Mouse (Mus musculus) testis, adult 2 months (tissue): Measurements from ENCODE around the gene Aagab. TPM values are rescaled to one million over a fixed set of nuclear protein-coding genes. Genes with fewer than 3 reads are reported as not detected.

Experiments
- H3K27ac ChIP-seq: fragments of 200-500 bp; 2 replicates; pipeline ENCODE4 v1.5.1; 2012; ENCODE audit warnings: low read depth, low read length; ENCODE audit not compliant: control insufficient read depth, insufficient read depth
- H3K27me3 ChIP-seq: fragments of 200-500 bp; 2 replicates; pipeline ENCODE4 v1.6.1; 2012; ENCODE audit warnings: mild to moderate bottlenecking, low read length, moderate library complexity; ENCODE audit not compliant: control insufficient read depth, insufficient read depth
- H3K36me3 ChIP-seq: fragments of 200-500 bp; 2 replicates; pipeline ENCODE4 v1.6.1; 2012; ENCODE audit warnings: mild to moderate bottlenecking, low read length; ENCODE audit not compliant: control insufficient read depth, insufficient read depth
- H3K4me1 ChIP-seq: fragments of 200-500 bp; 2 replicates; pipeline ENCODE4 v1.6.1; 2012; ENCODE audit warnings: low read length; ENCODE audit not compliant: control insufficient read depth, insufficient read depth
- H3K4me3 ChIP-seq: fragments of 200-500 bp; 2 replicates; pipeline ENCODE4 v1.5.1; 2012; ENCODE audit warnings: low read depth, mild to moderate bottlenecking, low read length, moderate library complexity, mixed read lengths; ENCODE audit not compliant: control insufficient read depth
- CTCF ChIP-seq: fragments of 200-500 bp; IDR thresholded peaks from 2 replicates; pipeline ENCODE4 v1.5.1; 2012; ENCODE audit warnings: low read depth, mild to moderate bottlenecking, inconsistent platforms, low read length, moderate library complexity; ENCODE audit not compliant: control insufficient read depth, insufficient read depth, insufficient replicate concordance
- POLR2A ChIP-seq: fragments of 200-500 bp; IDR thresholded peaks from 2 replicates; pipeline ENCODE4 v1.6.1; 2012; ENCODE audit warnings: low read depth, mild to moderate bottlenecking, inconsistent platforms, low read length, moderate library complexity; ENCODE audit not compliant: control insufficient read depth
- polyA plus RNA-seq: library from polyadenylated mRNA; depleted of rRNA; stranded (reverse); fragments of >200 nt; gene quantifications from 2 replicates; pipeline ENCODE4 v1.2.3, GENCODE M21; 2012

Aagab gene
- polyA plus RNA-seq, 1 experiment = 12.2 TPM

GRCm38 (mm10) chr9:63606594-63606993 is 4.1 kb downstream of the Aagab start:
- Histone ChIP-seq H3K4me3 (no peak overlapping the region), H3K27me3 (no peaks in the 10 kb centered on the region), H3K4me1 (peaks cover 9% of the 10 kb centered on the region), H3K36me3 (no peaks in the 10 kb centered on the region), H3K27ac (no peak overlapping the region)
- TF ChIP-seq CTCF (no peak), POLR2A (no peak)

- Histone ChIP-seq H3K27me3 (no peaks in the 10 kb centered on the region), H3K4me1 (peaks cover 8% of the 10 kb centered on the region), H3K36me3 (no peaks in the 10 kb centered on the region), H3K27ac (no peak overlapping the region), H3K4me3 (no peak overlapping the region)
- no peak for TF ChIP-seq CTCF
- no peak for TF ChIP-seq POLR2A
These were observed 5.5 kb downstream of the Aagab start for GRCm38 (mm10) chr9:63608006-63608405.

GRCm38 (mm10) chr9:63609246-63609645 is 6.8 kb downstream of the Aagab start:
- Histone ChIP-seq H3K27ac (no peak overlapping the region), H3K27me3 (no peaks in the 10 kb centered on the region), H3K36me3 (no peaks in the 10 kb centered on the region), H3K4me1 (no peaks in the 10 kb centered on the region; the same call in 1 of the 2 replicates), H3K4me3 (no peak overlapping the region)
- no peak for TF ChIP-seq POLR2A
- TF ChIP-seq CTCF = no peak

GRCm38 (mm10) chr9:63609776-63610175 is 7.3 kb downstream of the Aagab start:
- Histone ChIP-seq H3K4me1 (no peaks in the 10 kb centered on the region; the same call in 1 of the 2 replicates), H3K4me3 (no peak overlapping the region), H3K27me3 (no peaks in the 10 kb centered on the region), H3K36me3 (no peaks in the 10 kb centered on the region), H3K27ac (no peak overlapping the region)
- TF ChIP-seq POLR2A = no peak
- no peak for TF ChIP-seq CTCF

GRCm38 (mm10) chr9:63610231-63610630 is 7.8 kb downstream of the Aagab start:
- TF ChIP-seq POLR2A = no peak
- TF ChIP-seq CTCF = peak; percentile 27; the same call in 1 of the 2 replicates
- Histone ChIP-seq H3K36me3 (no peaks in the 10 kb centered on the region), H3K4me1 (no peaks in the 10 kb centered on the region; the same call in 1 of the 2 replicates), H3K27me3 (no peaks in the 10 kb centered on the region), H3K27ac (no peak overlapping the region), H3K4me3 (no peak overlapping the region)

- no peaks in the 10 kb centered on the region for H3K36me3 ChIP-seq
- H3K4me3 ChIP-seq = no peak overlapping the region
- no peaks in the 10 kb centered on the region; the same call in 1 of the 2 replicates for H3K4me1 ChIP-seq
- no peak overlapping the region for H3K27ac ChIP-seq
- TF ChIP-seq CTCF = no peak
- TF ChIP-seq POLR2A = no peak
- no peaks in the 10 kb centered on the region for H3K27me3 ChIP-seq
These were observed 8.4 kb downstream of the Aagab start for GRCm38 (mm10) chr9:63610841-63611366.

GRCm38 (mm10) chr9:63611967-63612366 is 9.5 kb downstream of the Aagab start:
- Histone ChIP-seq H3K27me3 (no peaks in the 10 kb centered on the region), H3K4me3 (no peak overlapping the region), H3K4me1 (no peaks in the 10 kb centered on the region; the same call in 1 of the 2 replicates), H3K36me3 (no peaks in the 10 kb centered on the region), H3K27ac (no peak overlapping the region)
- TF ChIP-seq CTCF (no peak), POLR2A (no peak)
